Mouse (Mus musculus) right cerebral cortex, postnatal 25 days (tissue): ENCODE results near the gene Oxnad1.
"Not testable (repeated sequence)": the region's sequence is repeated elsewhere in the genome, so short reads cannot be mapped to it uniquely, and the experiment has no call there.

Source experiments
- DNase-seq: peaks from one replicate; pipeline ENCODE4 v3.0.0; 2022

Gene Oxnad1

GRCm38 (mm10) chr14:32084761-32085485 lies at the start of gene Oxnad1:
Gene Oxnad1 (plus strand): TSS chr14:32085374.
- no peak for DNase-seq

- DNase-seq, result no peak
These were observed 48.7 kb upstream of the Oxnad1 start for GRCm38 (mm10) chr14:32036482-32036881.

- no peak for DNase-seq
These were observed 47.4 kb upstream of the Oxnad1 start for GRCm38 (mm10) chr14:32037661-32038252.

- no peak for DNase-seq
These were observed 43.1 kb upstream of the Oxnad1 start for GRCm38 (mm10) chr14:32042108-32042507.

- no peak for DNase-seq
These were observed 38.8 kb upstream of the Oxnad1 start for GRCm38 (mm10) chr14:32046357-32046756.

- no peak for DNase-seq
These were observed 35.0 kb upstream of the Oxnad1 start for GRCm38 (mm10) chr14:32050171-32050570.

- DNase-seq, result no peak
These were observed 31.3 kb upstream of the Oxnad1 start for GRCm38 (mm10) chr14:32053895-32054294.

- no peak for DNase-seq
These were observed 30.4 kb upstream of the Oxnad1 start for GRCm38 (mm10) chr14:32054788-32055187.

- no peak for DNase-seq
These were observed 29.4 kb upstream of the Oxnad1 start for GRCm38 (mm10) chr14:32055781-32056180.

- no peak for DNase-seq
These were observed 28.5 kb upstream of the Oxnad1 start for GRCm38 (mm10) chr14:32056675-32057074.

- no peak for DNase-seq
These were observed 27.5 kb upstream of the Oxnad1 start for GRCm38 (mm10) chr14:32057664-32058063.

- DNase-seq, result no peak
These were observed 23.8 kb upstream of the Oxnad1 start for GRCm38 (mm10) chr14:32061398-32061797.

- DNase-seq, result no peak
These were observed 12.4 kb upstream of the Oxnad1 start for GRCm38 (mm10) chr14:32072807-32073206.

GRCm38 (mm10) chr14:32073211-32073685 lies 11.9 kb upstream of the Oxnad1 start:
- peak; percentile 42 for DNase-seq

GRCm38 (mm10) chr14:32073901-32074300 lies 11.3 kb upstream of the Oxnad1 start:
- no peak for DNase-seq

GRCm38 (mm10) chr14:32076896-32077575 lies 8.1 kb upstream of the Oxnad1 start:
- peak; percentile 35 for DNase-seq

- peak; percentile 14 for DNase-seq
These were observed 4.1 kb upstream of the Oxnad1 start for GRCm38 (mm10) chr14:32081026-32081425.

GRCm38 (mm10) chr14:32082891-32083290 lies 2.3 kb upstream of the Oxnad1 start:
- DNase-seq, result no peak

GRCm38 (mm10) chr14:32083466-32083865 lies 1.7 kb upstream of the Oxnad1 start:
- no peak for DNase-seq

GRCm38 (mm10) chr14:32085486-32086201 lies 470 bp downstream of the Oxnad1 start, which contains the start of gene Dph3:
Gene Dph3 (minus strand): TSS chr14:32085729.
- DNase-seq, result peak; percentile 100

GRCm38 (mm10) chr14:32086226-32086625 lies 1.1 kb downstream of the Oxnad1 start:
- no peak for DNase-seq

GRCm38 (mm10) chr14:32087584-32088248 lies 2.5 kb downstream of the Oxnad1 start:
- not testable (repeated sequence) for DNase-seq
